Mouse (Mus musculus): ENCODE data around the gene Dbp.

GRCm38 (mm10) chr7:45706721-45707241, 1.9 kb downstream of the Dbp start:
- TF ChIP-seq CTCF (IDR thresholded peaks at IDR 0.05; ENCODE audit: low read depth) (no peak), EP300 (IDR thresholded peaks at IDR 0.05; ENCODE audit: low read depth) (no peak)
